Comparison of ENCODE assay signal across 12 mouse cellular contexts in genomic region chr7:108965968-108966367, GRCm38 (mm10). TPM values are rescaled to one million over a fixed set of nuclear protein-coding genes. Genes with fewer than 3 reads are reported as not detected.
DNase-seq lines count a peak whose midpoint lies in the region; ATAC-seq and TF ChIP-seq lines count a peak whose summit lies in the region.
"Had no signal": no experiment of that assay in that cellular context is flagged by ENCODE, and none has a peak within 500 bp of the region (broad histone marks: within the 10 kb centered on the region; RNA-seq: fewer than 3 reads in every experiment).

No protein-coding gene starts in this region.

- peak; percentile 39 for TF ChIP-seq CTCF in gastrocnemius, adult 2 months (IDR thresholded peaks at IDR 0.05)
- TF ChIP-seq CTCF in liver, postnatal 0 days (IDR thresholded peaks at IDR 0.05; ENCODE audit: low read depth), result peak; percentile 33
- peak; percentile 56 for TF ChIP-seq CTCF in E14TG2a.4 (conservative IDR thresholded peaks at IDR 0.05; ENCODE audit: low read length)

- TF ChIP-seq EP300 in liver, postnatal 0 days (IDR thresholded peaks at IDR 0.05; ENCODE audit: low read depth), result no peak

- no peaks in the 10 kb centered on the region for H3K36me3 ChIP-seq in liver, postnatal 0 days (replicated peaks; ENCODE audit: insufficient read depth, low read length)
- no peaks in the 10 kb centered on the region for H3K36me3 ChIP-seq in liver, embryonic 11.5 days (ENCODE audit: control insufficient read depth, insufficient read depth, low read length)
- H3K36me3 ChIP-seq in E14TG2a.4 (ENCODE audit: insufficient read depth, low read length), result no peaks in the 10 kb centered on the region
- H3K36me3 ChIP-seq: forebrain, embryonic 10.5 days; heart, embryonic 13.5 days had no signal

- no peak for ATAC-seq in liver, postnatal 0 days
- ATAC-seq in liver, embryonic 11.5 days (replicated peaks; ENCODE audit: low FRiP score), result no peak

- no peaks in the 10 kb centered on the region for H3K27me3 ChIP-seq in liver, postnatal 0 days (ENCODE audit: insufficient read depth, low read length)
- H3K27me3 ChIP-seq in liver, embryonic 11.5 days (replicated peaks; ENCODE audit: control insufficient read depth, insufficient read depth, low read length), result no peaks in the 10 kb centered on the region
- peaks cover 11% of the 10 kb centered on the region for H3K27me3 ChIP-seq in E14TG2a.4 (ENCODE audit: insufficient read depth, low read length)

- H3K4me2 ChIP-seq in liver, postnatal 0 days (ENCODE audit: low read depth, low read length), result no peak overlapping the region
- no peak overlapping the region for H3K4me2 ChIP-seq in liver, embryonic 11.5 days
- H3K4me2 ChIP-seq: heart, embryonic 13.5 days had no signal

- no peaks in the 10 kb centered on the region for H3K4me1 ChIP-seq in liver, postnatal 0 days (ENCODE audit: insufficient read depth)
- no peaks in the 10 kb centered on the region for H3K4me1 ChIP-seq in liver, embryonic 11.5 days (replicated peaks; ENCODE audit: control insufficient read depth, insufficient read depth, low read length)
- H3K4me1 ChIP-seq in E14TG2a.4 (replicated peaks; ENCODE audit: low read depth, low read length), result peaks cover 19% of the 10 kb centered on the region
- H3K4me1 ChIP-seq: heart, embryonic 13.5 days had no signal

- no peak for DNase-seq in gastrocnemius, adult 2 months
- no peak for DNase-seq in gastrocnemius, postnatal 14 days
- DNase-seq in liver, postnatal 0 days, result no peak
- no peak for DNase-seq in liver, embryonic 11.5 days (ENCODE audit: low spot score)
- DNase-seq in induced T-regulatory cell, adult 2 months (ENCODE audit: low read depth), result peak; percentile 42
- no peak for DNase-seq in right cerebral cortex, adult 2 months (ENCODE audit: low spot score in 2 of 2)
- DNase-seq in left cerebral cortex, adult 9 months (ENCODE audit: low spot score in 2 of 2), result no peak
- DNase-seq: B cell, adult 2 months; cerebellum, adult 18-20 months had no signal

- H3K9ac ChIP-seq in liver, postnatal 0 days (replicated peaks), result no peak overlapping the region
- no peak overlapping the region for H3K9ac ChIP-seq in liver, embryonic 11.5 days (ENCODE audit: low read depth, low read length)
- H3K9ac ChIP-seq: heart, embryonic 13.5 days had no signal

- H3K4me3 ChIP-seq in gastrocnemius, adult 2 months, result no peak overlapping the region
- H3K4me3 ChIP-seq in liver, postnatal 0 days (ENCODE audit: low read depth, low read length), result no peak overlapping the region
- no peak overlapping the region for H3K4me3 ChIP-seq in liver, embryonic 11.5 days (ENCODE audit: low read depth, low read length)
- no peak overlapping the region for H3K4me3 ChIP-seq in E14TG2a.4 (replicated peaks; ENCODE audit: low read length)
- H3K4me3 ChIP-seq: forebrain, embryonic 10.5 days; heart, embryonic 13.5 days had no signal

- intact Hi-C loops in gastrocnemius, adult 2 months (cut with DNase I), result loop anchor here (2.0 kb wide), 1 partner anchor 63 kb away; no protein-coding TSS in a partner anchor
- intact Hi-C loops in gastrocnemius, postnatal 14 days (cut with DNase I; ENCODE audit: low total_unique reads), result loop anchor here (2.0 kb wide), 1 partner anchor 63 kb away; no protein-coding TSS in a partner anchor

- no peaks in the 10 kb centered on the region for H3K9me3 ChIP-seq in liver, postnatal 0 days (ENCODE audit: low read length)
- H3K9me3 ChIP-seq in liver, embryonic 11.5 days (ENCODE audit: control insufficient read depth, low read length), result no peaks in the 10 kb centered on the region
- H3K9me3 ChIP-seq in E14TG2a.4 (ENCODE audit: low read length), result no peaks in the 10 kb centered on the region
- H3K9me3 ChIP-seq: forebrain, embryonic 10.5 days; heart, embryonic 13.5 days had no signal

- WGBS in liver, postnatal 0 days (ENCODE audit: insufficient replicate concordance), result 23% methylated on average over 2 of the region's 2 CpGs
- 23% methylated on average over 2 of the region's 2 CpGs for WGBS in liver, embryonic 11.5 days

- no peak overlapping the region for H3K27ac ChIP-seq in gastrocnemius, adult 2 months
- no peak overlapping the region for H3K27ac ChIP-seq in liver, postnatal 0 days (ENCODE audit: low read depth)
- H3K27ac ChIP-seq in liver, embryonic 11.5 days (ENCODE audit: low read depth, low read length), result no peak overlapping the region
- H3K27ac ChIP-seq: forebrain, embryonic 10.5 days; heart, embryonic 13.5 days had no signal

RNA-seq across cellular contexts. Expression of gene Tub, which starts 15.8 kb away (rescaled TPM):
- total RNA-seq in gastrocnemius, adult 2 months (2021), result under 1 TPM; 0.41 to 0.67 TPM
- 1 to 10 TPM in 1 of 2 experiments, under 1 TPM in 1; 0.89 to 1.3 TPM for total RNA-seq in gastrocnemius, postnatal 14 days (2021)
- not detected in 2 replicates for polyA plus RNA-seq in liver, postnatal 0 days (2015; fragmentation: Nextera tagmentation; extraction: Ambion mirVana)
- 0.29 and 0.48 TPM in 2 replicates for polyA plus RNA-seq in liver, embryonic 11.5 days (2014; fragmentation: Nextera tagmentation; extraction: Ambion mirVana)

RNA-seq across cellular contexts. Expression of gene Eif3f, which starts 31.8 kb away (rescaled TPM):
- total RNA-seq in gastrocnemius, adult 2 months (2021), result 100 to 1,000 TPM; 122 to 125 TPM
- total RNA-seq in gastrocnemius, postnatal 14 days (2021), result 100 to 1,000 TPM in 1 of 2 experiments, 10 to 100 TPM in 1; 98.1 to 105 TPM
- 34.6 and 36.9 TPM in 2 replicates for polyA plus RNA-seq in liver, postnatal 0 days (2015; fragmentation: Nextera tagmentation; extraction: Ambion mirVana)
- 82.8 and 87.8 TPM in 2 replicates for polyA plus RNA-seq in liver, embryonic 11.5 days (2014; fragmentation: Nextera tagmentation; extraction: Ambion mirVana)

RNA-seq across cellular contexts. Expression of gene Nlrp10, which starts 36.0 kb away (rescaled TPM):
- 1 to 10 TPM; 2.3 to 2.5 TPM for total RNA-seq in gastrocnemius, adult 2 months (2021)
- total RNA-seq in gastrocnemius, postnatal 14 days (2021), result under 1 TPM; 0.66 to 0.70 TPM
- not detected in 2 replicates for polyA plus RNA-seq in liver, postnatal 0 days (2015; fragmentation: Nextera tagmentation; extraction: Ambion mirVana)
- 0.04 and 0.11 TPM in 2 replicates for polyA plus RNA-seq in liver, embryonic 11.5 days (2014; fragmentation: Nextera tagmentation; extraction: Ambion mirVana)
